Mouse (Mus musculus) mature B cell (primary cell): ENCODE measurements at regions not wholly inside any gene's neighbourhood (a gene's known extent, or its start where the extent isn't known, plus 50 kb on each side); places are given as distances from the start of the nearest gene placed in this dataset.
"Not testable (repeated sequence)": the region's sequence is repeated elsewhere in the genome, so short reads cannot be mapped to it uniquely, and the experiment has no call there.

Source experiments
- in situ Hi-C: fragments of 300-500 bp; cut with MboI; formaldehyde crosslinking; loops from 2 replicates; pipeline ENCODE4 v1.14.3; 2019

- in situ Hi-C loops: no loop called here
Observed at GRCm38 (mm10) chr14:102190786-102191185, 461.0 kb downstream of the Lmo7 start.

- in situ Hi-C loops: no loop called here
Observed at GRCm38 (mm10) chr14:102181269-102181668, 451.5 kb downstream of the Lmo7 start.

- in situ Hi-C loops: no loop called here
Observed at GRCm38 (mm10) chr14:102171775-102172174, 442.0 kb downstream of the Lmo7 start.

GRCm38 (mm10) chr14:102161291-102162284, 431.8 kb downstream of the Lmo7 start:
- in situ Hi-C loops: no loop called here

- in situ Hi-C loops: not testable (repeated sequence)
Observed at GRCm38 (mm10) chr14:102150410-102150809, 420.7 kb downstream of the Lmo7 start.

GRCm38 (mm10) chr14:102142720-102143119, 413.0 kb downstream of the Lmo7 start:
- in situ Hi-C loops: no loop called here

GRCm38 (mm10) chr14:102138936-102139335, 409.2 kb downstream of the Lmo7 start:
- in situ Hi-C loops: no loop called here

GRCm38 (mm10) chr14:102118166-102118565, 388.4 kb downstream of the Lmo7 start:
- in situ Hi-C loops: no loop called here

GRCm38 (mm10) chr14:102106165-102106564, 376.4 kb downstream of the Lmo7 start:
- in situ Hi-C loops: no loop called here

GRCm38 (mm10) chr14:102094105-102094504, 364.3 kb downstream of the Lmo7 start:
- in situ Hi-C loops: no loop called here

- in situ Hi-C loops: no loop called here
Observed at GRCm38 (mm10) chr14:102092557-102092956, 362.8 kb downstream of the Lmo7 start.

- in situ Hi-C loops: no loop called here
Observed at GRCm38 (mm10) chr14:102048932-102049331, 319.2 kb downstream of the Lmo7 start.

GRCm38 (mm10) chr14:102048485-102048884, 318.7 kb downstream of the Lmo7 start:
- in situ Hi-C loops: no loop called here

GRCm38 (mm10) chr14:102038145-102038544, 308.4 kb downstream of the Lmo7 start:
- in situ Hi-C loops: no loop called here

GRCm38 (mm10) chr14:102037487-102037886, 307.7 kb downstream of the Lmo7 start:
- in situ Hi-C loops: no loop called here

- in situ Hi-C loops: no loop called here
Observed at GRCm38 (mm10) chr14:102031047-102031903, 301.5 kb downstream of the Lmo7 start.

GRCm38 (mm10) chr14:102024646-102025045, 294.9 kb downstream of the Lmo7 start:
- in situ Hi-C loops: no loop called here

- in situ Hi-C loops: no loop called here
Observed at GRCm38 (mm10) chr14:102020161-102020605, 290.4 kb downstream of the Lmo7 start.

- in situ Hi-C loops: no loop called here
Observed at GRCm38 (mm10) chr14:102019320-102019719, 289.6 kb downstream of the Lmo7 start.

- in situ Hi-C loops: no loop called here
Observed at GRCm38 (mm10) chr14:102016572-102016971, 286.8 kb downstream of the Lmo7 start.

GRCm38 (mm10) chr14:102014976-102015603, 285.3 kb downstream of the Lmo7 start:
- in situ Hi-C loops: no loop called here

- in situ Hi-C loops: no loop called here
Observed at GRCm38 (mm10) chr14:102013238-102013637, 283.5 kb downstream of the Lmo7 start.
